Mouse (Mus musculus) thymus, postnatal 10 days (tissue): ENCODE results near the gene Crocc2.

ENCODE experiments used
- DNase-seq, 2 experiments: peaks; one replicate each; pipeline ENCODE4 v3.0.0; 2021; ENCODE audit warnings: low spot score in 2 of 2

Gene Crocc2

DNA sequence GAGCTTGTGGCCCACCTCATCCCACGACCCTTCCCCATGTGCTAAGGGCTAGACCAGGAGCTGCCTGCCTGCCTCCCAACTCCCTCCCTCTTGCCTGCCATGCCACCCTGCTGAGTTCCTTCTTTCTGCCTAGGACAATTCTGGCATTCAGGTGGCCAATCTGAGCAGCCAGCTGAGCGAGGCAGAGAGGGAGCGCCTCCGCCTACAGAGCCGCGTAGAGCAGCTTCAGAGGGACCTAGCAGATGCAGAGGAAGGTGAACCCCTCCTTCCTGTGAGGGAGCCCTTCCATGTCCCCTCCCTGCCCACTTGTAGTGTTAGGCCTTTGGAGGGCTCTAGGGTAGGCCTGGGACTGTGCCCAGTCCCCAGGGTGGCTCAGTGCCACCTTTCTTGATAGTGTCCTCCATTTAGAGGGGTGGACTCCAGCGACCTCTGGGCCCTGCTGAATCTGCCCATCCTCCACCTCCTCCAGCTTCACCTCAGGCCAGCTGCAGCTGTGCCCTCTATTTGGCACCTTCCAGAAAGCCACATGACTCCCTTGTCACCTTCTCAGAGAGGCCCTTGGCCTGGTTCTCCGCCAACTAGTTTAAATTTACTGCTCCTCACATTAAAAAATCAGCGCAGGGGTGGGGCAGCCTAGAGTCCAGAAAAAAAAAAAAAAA is 48.4 kb downstream of the Crocc2 start:
- DNase-seq = no peak

- DNase-seq = no peak
Observed at GRCm38 (mm10) chr1:93217530-93217929, 49.0 kb downstream of the Crocc2 start.

- DNase-seq = no peak
Observed at GRCm38 (mm10) chr1:93220776-93221175, 52.3 kb downstream of the Crocc2 start.

GRCm38 (mm10) chr1:93223972-93224371 is 55.4 kb downstream of the Crocc2 start:
- DNase-seq = peak; percentile 17 to 64

DNA sequence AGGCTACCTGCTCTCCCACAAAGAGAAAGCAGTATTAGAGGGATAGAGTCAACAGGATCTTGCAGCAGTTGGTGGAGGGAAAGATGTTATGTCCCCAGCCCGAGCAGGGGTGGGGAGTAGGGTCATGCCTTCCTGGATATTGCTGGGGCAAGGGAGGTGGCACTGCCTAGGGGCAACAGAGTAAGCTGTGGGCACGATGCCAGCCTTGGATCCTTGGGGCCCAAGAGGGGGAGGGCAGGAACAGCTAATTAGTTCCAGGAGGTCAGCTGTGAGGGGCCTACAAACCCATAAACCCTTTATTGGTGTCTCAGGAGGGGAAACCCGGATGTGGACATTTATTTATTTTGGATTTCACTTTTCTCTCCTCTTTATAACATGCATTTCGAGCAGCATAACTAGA is 56.7 kb downstream of the Crocc2 start:
- no peak for DNase-seq

DNA sequence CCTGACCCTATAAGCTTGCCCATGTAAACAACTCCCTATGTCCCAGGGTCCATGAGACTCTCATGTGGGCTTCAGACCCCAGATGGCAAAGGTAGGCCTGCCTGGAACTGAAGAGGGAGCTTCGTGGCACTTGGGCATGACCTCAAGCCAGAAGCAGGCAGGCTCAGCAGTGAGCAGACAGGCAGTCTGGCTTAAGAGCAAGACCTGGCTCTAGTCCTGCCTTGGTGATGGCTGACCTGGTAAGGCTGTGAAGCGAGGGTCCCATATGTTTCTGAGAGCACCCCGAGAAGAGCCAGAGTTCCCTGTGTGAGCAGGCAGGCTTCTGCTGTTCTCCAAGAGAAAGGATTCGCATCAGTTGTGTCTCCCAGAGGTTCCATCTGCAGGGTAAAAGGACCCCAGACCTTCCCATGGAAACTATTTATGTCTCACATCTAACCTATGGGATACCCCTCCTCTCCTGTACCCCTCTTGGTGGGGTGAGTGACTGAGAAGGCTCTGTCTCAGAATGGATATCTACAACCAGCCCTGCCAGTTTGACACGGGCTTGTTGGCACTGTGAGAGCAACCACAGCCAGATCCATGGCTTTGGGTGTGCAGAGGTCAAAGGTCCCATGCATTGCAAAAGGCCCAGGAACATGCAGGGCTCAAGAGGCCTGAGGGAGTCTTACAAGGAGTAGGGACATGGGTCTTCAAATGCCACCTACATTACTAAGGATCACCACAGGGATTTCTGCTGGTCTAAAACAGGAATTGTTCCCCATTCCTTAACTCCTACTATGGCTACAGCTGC is 57.4 kb downstream of the Crocc2 start:
- DNase-seq = no peak

DNA sequence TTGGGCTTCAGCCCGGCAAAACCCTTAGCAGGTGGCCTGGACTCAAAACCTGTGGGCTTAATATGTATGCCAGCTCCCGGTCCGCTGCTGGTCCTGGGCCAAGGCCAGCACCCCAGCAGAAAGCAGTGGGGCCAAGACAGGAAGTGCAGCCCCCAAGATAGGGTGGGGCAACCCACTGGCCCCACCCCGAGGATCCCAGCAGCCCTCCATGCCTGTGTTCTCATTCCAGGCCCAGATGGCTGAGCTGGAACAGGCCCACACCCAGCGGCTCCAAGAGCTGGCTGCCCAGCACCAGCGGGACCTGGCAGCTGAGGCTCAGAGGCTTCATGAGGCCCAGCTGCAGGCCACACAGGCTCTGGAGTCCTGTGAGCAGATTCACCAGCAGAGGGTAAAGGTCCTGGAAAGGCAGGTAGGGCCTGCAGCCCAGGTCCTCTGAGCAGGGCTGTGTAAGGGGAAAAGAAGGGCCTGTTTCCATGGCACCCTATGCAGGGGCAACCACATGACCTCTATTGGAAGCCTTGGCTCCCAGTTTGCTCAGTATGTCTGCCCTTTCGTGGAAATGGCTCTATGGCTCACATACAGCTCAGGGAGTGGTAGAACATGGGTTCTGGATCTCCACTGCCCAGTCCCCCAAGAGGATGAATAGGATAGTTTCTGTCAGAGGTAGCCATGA is 58.9 kb downstream of the Crocc2 start:
- no peak for DNase-seq

DNA sequence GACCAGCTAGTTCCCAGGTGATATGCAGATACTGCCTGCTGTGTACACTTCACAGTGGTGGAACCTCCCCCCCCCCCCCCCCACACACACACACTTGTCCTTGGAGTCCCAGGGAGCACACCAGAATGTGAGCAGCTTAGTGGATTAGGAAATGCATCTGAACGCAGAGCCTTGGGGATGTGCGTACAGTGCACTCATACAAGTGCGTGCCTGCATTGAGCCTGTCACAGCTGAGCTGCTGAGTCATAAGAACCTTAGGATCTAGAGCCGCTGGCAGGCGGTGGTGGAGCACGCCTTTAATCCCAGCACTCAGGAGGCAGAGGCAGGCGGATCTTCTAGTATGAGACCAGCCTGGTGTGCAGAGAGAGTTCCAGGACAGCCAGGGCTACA is 59.4 kb downstream of the Crocc2 start:
- DNase-seq = no peak

GRCm38 (mm10) chr1:93229221-93229620 is 60.7 kb downstream of the Crocc2 start:
- no peak for DNase-seq

DNA sequence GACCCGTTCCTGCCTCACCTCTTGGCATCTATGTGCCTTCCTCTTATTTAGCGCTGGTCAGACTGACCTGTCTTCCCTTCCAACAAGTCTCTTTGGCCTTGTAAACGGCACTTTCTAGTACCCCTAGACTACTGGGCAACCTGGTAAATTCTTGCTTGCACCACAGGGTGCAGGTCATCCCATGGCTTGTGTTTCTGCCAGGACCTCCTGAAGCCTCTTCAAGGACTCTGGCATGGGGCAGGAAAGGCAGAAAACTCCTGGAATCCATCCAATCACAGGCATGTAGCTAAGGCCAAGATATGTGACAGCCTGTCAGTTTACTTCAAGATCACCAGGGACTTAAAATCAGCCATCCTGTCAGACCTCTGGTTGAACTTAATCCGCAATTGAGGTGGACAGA is 61.1 kb downstream of the Crocc2 start:
- no peak for DNase-seq

DNA sequence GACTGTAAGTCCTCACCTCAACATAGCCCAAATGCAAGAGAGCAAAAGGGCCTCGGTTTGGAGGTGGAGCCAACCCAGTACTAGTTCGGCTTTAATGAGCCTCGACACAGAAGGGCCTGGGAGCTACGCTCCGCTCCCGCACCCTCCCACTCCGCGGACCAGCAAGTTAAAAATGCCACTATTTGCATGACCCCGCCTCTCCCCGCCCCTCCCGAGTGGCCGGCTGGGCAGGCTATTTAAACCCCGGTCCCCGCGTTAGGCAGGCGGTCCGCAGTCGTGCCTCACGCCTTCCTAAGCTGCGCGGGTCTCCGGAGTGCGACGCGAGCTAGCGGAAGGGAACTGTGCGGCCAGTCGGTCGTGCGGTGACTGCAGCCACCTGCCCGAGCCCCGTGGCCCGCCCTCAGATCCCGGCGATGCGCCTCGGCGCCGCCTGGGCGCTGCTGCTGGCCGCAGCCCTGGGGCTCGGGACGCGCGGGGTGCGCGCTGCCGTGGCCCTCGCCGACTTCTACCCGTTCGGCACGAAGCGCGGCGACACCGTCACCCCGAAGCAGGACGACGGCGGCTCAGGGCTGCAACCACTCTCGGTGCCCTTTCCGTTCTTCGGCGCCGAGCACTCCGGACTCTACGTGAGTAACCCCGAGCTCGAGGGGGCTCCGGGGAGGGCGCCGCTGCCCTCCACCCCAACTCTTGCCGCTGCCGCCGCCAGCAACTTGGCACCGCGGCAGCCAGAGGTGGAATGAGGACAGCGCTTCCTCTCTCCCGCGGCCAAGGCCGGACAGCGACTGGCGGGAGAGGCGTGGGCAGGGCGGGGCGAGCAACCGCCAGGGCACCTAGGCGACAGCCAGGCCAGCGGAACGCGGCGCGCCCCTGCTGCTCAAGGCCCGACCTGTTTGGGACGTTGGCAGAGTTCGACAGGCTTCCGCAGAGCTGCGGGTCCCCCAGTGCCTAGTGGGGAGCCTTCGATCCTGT is 67.3 kb downstream of the Crocc2 start, which contains the start of gene Sned1:
TSS of gene Sned1 (plus strand) at position 266 of the 969 bp plus-strand sequence.
- no peak for DNase-seq

DNA sequence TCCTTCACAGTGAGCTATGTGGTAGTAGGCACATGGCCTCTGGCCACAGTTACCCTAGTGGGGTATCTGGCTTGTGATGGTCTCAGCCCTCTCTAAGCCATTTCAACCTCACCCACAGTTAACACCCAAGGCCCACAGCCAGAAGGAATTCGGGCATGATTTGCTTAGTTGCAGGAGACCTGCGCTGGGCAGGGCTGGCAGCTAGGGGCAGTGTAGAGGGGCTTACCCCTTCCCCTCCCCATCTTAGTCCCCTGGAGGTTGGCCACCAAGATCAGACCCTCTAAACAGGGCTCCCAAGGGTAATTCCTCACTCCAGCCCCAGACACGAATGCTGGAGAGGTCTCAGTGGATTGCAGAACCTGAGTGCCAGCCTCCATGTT is 68.0 kb downstream of the Crocc2 start:
- no peak for DNase-seq

- no peak for DNase-seq
Observed at GRCm38 (mm10) chr1:93237676-93238075, 69.2 kb downstream of the Crocc2 start.

DNA sequence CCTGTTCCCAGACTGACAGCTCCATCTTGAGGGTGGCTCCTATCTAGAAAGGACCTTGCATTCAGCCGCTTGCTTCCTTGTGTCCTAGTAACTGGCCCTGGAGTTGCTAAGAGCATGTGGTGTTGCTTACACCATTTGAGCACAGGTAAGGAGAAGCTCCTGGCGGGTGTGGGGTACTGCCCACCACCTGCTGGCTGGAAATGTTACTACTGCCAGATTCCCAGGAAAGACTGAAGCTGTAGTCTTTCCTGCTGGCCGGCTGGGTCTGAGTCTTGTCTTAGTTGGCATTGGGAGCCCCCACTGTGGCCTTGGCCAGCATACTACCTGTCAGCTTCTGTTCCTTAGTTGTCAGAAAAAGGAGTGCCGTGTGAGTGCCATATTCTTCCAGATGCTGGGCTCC is 69.7 kb downstream of the Crocc2 start:
- no peak for DNase-seq

GRCm38 (mm10) chr1:93245936-93246335 is 77.4 kb downstream of the Crocc2 start:
- no peak for DNase-seq

DNA sequence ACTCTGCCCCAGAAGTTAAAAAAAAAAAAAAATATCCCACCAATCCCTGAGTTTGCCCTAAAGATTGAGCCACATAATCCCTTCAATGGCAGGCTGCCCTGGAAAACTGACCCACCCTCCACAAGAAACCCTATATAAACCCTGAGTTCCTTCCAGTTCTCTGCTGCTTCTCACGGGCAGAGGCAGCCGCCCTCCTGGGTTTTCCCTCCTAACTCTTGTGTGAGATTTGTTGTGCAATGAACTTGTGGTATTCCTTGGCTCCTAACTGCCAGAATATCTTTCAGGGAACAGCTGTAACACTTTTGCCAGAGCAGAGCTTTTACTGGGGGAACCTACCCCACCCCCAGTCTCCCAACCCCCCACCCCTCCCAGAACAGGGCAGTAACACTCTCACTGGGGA is 84.1 kb downstream of the Crocc2 start:
- no peak for DNase-seq

GRCm38 (mm10) chr1:93255761-93256160 is 87.2 kb downstream of the Crocc2 start:
- DNase-seq = no peak

GRCm38 (mm10) chr1:93257560-93257959 is 89.0 kb downstream of the Crocc2 start:
- DNase-seq = no peak

DNA sequence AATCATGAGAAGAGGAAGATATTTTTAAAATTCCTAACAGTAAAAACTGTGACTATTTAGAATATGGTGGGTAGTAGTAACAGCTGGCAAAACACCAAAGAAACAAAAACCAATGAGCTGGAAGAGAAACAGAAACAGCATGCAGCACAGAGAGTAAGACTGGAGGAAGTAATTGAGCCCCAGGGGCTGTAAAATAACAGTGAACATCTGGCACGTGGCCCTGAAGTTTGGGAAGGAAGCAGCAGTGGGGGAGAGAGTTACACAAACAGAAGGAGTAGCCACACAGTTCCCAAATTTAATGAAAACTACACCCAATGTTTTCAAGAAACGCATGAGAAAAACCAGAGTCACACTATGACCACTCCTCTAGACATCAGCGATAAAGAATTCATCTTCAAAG is 98.7 kb downstream of the Crocc2 start:
- DNase-seq = no peak

GRCm38 (mm10) chr1:93268246-93268645 is 99.7 kb downstream of the Crocc2 start:
- no peak for DNase-seq

- no peak for DNase-seq
Observed at GRCm38 (mm10) chr1:93270516-93271240, 102.2 kb downstream of the Crocc2 start.
